In the genomic region with DNA sequence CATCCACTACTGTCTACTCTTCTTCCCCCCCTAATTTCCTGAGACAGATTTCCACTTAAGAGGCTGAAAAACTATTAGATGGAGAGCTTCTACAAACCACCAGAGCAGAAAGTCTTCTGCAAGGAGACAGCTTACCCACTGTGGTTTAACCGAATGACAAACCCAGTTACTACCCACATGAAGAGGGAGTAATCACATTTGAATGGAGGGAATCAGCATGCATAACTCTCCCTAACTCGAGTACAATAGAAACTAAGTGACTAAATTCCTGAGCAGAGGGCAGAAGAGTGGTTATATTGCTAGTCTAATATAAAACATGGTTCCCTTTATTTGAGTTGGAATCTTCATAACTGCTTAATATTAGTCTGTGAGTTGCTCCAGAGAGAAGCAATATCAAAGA, we compare ENCODE assay signal across 35 mouse cellular contexts. TPM values are rescaled to one million over a fixed set of nuclear protein-coding genes. Genes with fewer than 3 reads are reported as not detected.
"Had no signal": no experiment of that assay in that cellular context is flagged by ENCODE, and none has a peak within 500 bp of the region (broad histone marks: within the 10 kb centered on the region; RNA-seq: fewer than 3 reads in every experiment).

No protein-coding gene starts in this region.

- DNase-seq: left cerebral cortex, postnatal 4 days; liver; liver, embryonic 13.5 days; liver, postnatal 0 days; lung, adult 18-20 months; lung, adult 2 months; lung, embryonic 14.5 days; lung, postnatal 10 days; lung, postnatal 14 days; lung, postnatal 36 days; lung, postnatal 4 days had no signal

- H3K27me3 ChIP-seq: limb, embryonic 12.5 days; limb, embryonic 13.5 days; limb, embryonic 15.5 days; liver, embryonic 12.5 days; liver, embryonic 13.5 days; liver, embryonic 15.5 days; lung, embryonic 15.5 days; megakaryocyte, embryonic 14.5 days; midbrain, embryonic 12.5 days; midbrain, embryonic 13.5 days; midbrain, embryonic 15.5 days had no signal

- H3K27ac ChIP-seq: left cerebral cortex, adult 2 months; limb, embryonic 10.5 days; limb, embryonic 12.5 days; limb, embryonic 13.5 days; limb, embryonic 15.5 days; liver, embryonic 12.5 days; liver, embryonic 13.5 days; liver, embryonic 14.5 days; liver, embryonic 15.5 days; lung, embryonic 15.5 days; macrophage; midbrain, embryonic 10.5 days; midbrain, embryonic 12.5 days; midbrain, embryonic 13.5 days; midbrain, embryonic 15.5 days had no signal

- ATAC-seq: liver, embryonic 12.5 days; liver, postnatal 0 days; lung, postnatal 0 days; midbrain, embryonic 13.5 days; midbrain, embryonic 15.5 days; midbrain, embryonic 16.5 days had no signal

- H3K4me2 ChIP-seq: limb, embryonic 12.5 days; limb, embryonic 13.5 days; limb, embryonic 15.5 days; liver, embryonic 11.5 days; liver, embryonic 12.5 days; liver, embryonic 13.5 days; liver, embryonic 15.5 days; lung, embryonic 14.5 days; lung, embryonic 15.5 days; midbrain, embryonic 11.5 days; midbrain, embryonic 12.5 days; midbrain, embryonic 13.5 days; midbrain, embryonic 15.5 days had no signal

- H3K9ac ChIP-seq: limb, embryonic 12.5 days; limb, embryonic 13.5 days; limb, embryonic 15.5 days; liver, embryonic 12.5 days; liver, embryonic 13.5 days; liver, embryonic 14.5 days; liver, embryonic 15.5 days; liver, postnatal 0 days; lung, embryonic 14.5 days; lung, embryonic 15.5 days; midbrain, embryonic 12.5 days; midbrain, embryonic 13.5 days; midbrain, embryonic 15.5 days had no signal

- H3K4me1 ChIP-seq: limb, embryonic 10.5 days; limb, embryonic 12.5 days; limb, embryonic 13.5 days; limb, embryonic 15.5 days; liver, embryonic 12.5 days; liver, embryonic 13.5 days; liver, embryonic 15.5 days; lung, embryonic 15.5 days; megakaryocyte, embryonic 14.5 days; midbrain, embryonic 10.5 days; midbrain, embryonic 12.5 days; midbrain, embryonic 13.5 days; midbrain, embryonic 15.5 days had no signal

- H3K36me3 ChIP-seq: limb, embryonic 10.5 days; limb, embryonic 12.5 days; limb, embryonic 13.5 days; limb, embryonic 15.5 days; liver, embryonic 12.5 days; liver, embryonic 13.5 days; liver, embryonic 15.5 days; lung, embryonic 15.5 days; midbrain, embryonic 10.5 days; midbrain, embryonic 12.5 days; midbrain, embryonic 13.5 days; midbrain, embryonic 15.5 days had no signal

- H3K4me3 ChIP-seq: left cerebral cortex, adult 2 months; limb, embryonic 10.5 days; limb, embryonic 12.5 days; limb, embryonic 13.5 days; limb, embryonic 15.5 days; liver, embryonic 12.5 days; liver, embryonic 13.5 days; liver, embryonic 15.5 days; lung, embryonic 15.5 days; megakaryocyte, embryonic 14.5 days; midbrain, embryonic 10.5 days; midbrain, embryonic 12.5 days; midbrain, embryonic 13.5 days; midbrain, embryonic 15.5 days; myocyte had no signal

- H3K9me3 ChIP-seq: limb, embryonic 10.5 days; limb, embryonic 13.5 days; limb, embryonic 15.5 days; liver, embryonic 12.5 days; liver, embryonic 13.5 days; liver, embryonic 15.5 days; lung, embryonic 15.5 days; midbrain, embryonic 10.5 days; midbrain, embryonic 12.5 days; midbrain, embryonic 13.5 days; midbrain, embryonic 15.5 days had no signal

RNA-seq across cellular contexts. Expression of gene Pou4f2, which starts 56.6 kb away (rescaled TPM):
- polyA plus RNA-seq: limb, embryonic 10.5 days; limb, embryonic 11.5 days; limb, embryonic 12.5 days; limb, embryonic 13.5 days; limb, embryonic 15.5 days; liver, adult 2 months; liver, embryonic 11.5 days; liver, embryonic 12.5 days; liver, embryonic 13.5 days; liver, embryonic 14.5 days; liver, embryonic 15.5 days; liver, embryonic 16.5 days; liver, postnatal 0 days; lung, adult 2 months; lung, embryonic 14.5 days; lung, embryonic 15.5 days; lung, embryonic 16.5 days; lung, postnatal 0 days; macrophage; myocyte had no signal
